Mouse (Mus musculus) naive thymus-derived CD4-positive, alpha-beta T cell, adult 5 months (primary cell): ENCODE measurements around the gene Mapkapk3. TPM values are rescaled to one million over a fixed set of nuclear protein-coding genes. Genes with fewer than 3 reads are reported as not detected.

Source experiments
- polyA plus RNA-seq: library from polyadenylated mRNA; unstranded; fragments of 100-300 nt; shearing (Covaris generic); gene quantifications from one replicate; pipeline ENCODE4 v1.2.1, GENCODE M21; 2017

Mapkapk3 gene
- 50.2 TPM for polyA plus RNA-seq

DNA sequence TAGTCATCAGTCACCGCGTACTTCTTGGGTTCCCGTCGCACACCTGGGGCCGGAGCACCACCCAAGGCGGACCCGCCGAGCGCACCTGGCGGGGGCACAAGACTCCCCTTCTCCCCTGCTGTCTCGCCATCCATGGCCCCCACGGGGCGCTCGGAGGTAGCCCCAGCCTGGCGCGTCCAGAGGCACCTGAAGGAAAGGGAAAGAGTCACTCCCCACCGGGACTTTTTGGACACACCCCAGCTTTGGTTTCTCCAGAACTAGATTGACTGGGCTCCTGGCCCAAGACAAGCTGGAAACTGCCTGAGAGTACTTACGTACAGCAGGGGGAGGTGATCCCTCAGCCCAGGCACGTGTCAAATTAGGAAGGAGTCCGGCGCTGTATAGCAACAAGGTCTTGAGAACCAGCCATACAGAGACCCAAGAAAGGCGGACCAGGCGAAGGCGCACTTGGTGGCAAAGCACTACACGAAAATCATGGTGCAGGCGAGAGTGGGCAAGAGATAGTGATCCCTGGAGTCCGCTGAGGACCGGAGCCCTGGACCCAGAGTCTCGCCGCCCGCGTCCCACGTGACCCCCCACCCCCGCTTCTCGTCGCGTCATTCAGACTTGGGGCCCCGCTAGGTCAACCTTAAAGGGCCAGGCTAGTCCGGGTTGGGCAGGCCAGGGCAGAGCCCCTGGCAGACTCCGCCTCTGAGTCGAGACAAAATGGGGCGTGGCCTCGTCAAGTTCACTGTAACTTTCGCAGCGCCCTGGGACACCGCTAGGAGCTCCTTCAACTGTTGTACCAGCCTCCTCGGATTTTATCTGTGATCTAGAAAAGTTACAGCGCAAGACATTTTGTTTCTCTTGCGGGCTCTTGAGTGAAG is at the start of gene Mapkapk3:
TSS of gene Mapkapk3 (minus strand) at position 667 of the 866 bp plus-strand sequence.

DNA sequence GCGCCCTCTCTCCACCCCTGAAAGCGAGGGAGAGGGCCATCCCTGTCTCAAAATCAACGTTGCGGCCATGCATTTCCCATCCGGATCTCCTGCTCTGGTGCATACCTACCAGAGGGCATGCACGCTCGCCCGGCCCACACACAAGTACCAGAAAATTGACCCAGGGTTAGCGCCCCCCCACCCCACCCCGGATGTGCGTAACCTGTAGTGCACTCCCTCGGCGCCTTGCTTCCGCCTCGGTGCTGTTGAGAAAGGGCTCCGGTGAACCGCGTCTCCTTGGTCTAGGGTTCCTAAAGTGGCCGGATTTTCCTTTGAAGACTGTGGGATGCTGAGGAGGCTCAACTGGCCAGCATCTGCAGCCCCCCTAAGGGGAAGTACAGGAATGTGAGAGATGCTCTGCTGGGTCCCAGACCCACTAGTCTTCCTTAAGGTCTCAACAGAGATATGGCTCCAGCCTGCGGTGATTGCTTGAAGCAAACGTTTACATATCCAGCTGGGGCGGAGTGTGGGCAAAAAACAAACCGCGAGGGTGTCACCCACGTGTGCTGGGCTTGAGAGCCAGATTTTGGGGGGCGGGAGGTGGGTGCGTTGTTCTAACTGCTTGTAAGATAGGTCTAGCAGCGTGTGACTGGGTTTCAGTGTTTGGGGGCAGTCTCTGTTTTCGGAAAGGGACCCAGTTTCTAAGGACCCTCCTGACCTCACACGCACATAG is 48.7 kb upstream of the Mapkapk3 start, which contains the start of gene Hemk1:
TSS of gene Hemk1 (minus strand) at position 179 of the 712 bp plus-strand sequence.

DNA sequence AAGGTAGTCTGAATTCAATTTTAAA is 6.2 kb upstream of the Mapkapk3 start, which contains the start of gene Cish:
TSS of gene Cish (plus strand) at position 11 of the 25 bp plus-strand sequence.

DNA sequence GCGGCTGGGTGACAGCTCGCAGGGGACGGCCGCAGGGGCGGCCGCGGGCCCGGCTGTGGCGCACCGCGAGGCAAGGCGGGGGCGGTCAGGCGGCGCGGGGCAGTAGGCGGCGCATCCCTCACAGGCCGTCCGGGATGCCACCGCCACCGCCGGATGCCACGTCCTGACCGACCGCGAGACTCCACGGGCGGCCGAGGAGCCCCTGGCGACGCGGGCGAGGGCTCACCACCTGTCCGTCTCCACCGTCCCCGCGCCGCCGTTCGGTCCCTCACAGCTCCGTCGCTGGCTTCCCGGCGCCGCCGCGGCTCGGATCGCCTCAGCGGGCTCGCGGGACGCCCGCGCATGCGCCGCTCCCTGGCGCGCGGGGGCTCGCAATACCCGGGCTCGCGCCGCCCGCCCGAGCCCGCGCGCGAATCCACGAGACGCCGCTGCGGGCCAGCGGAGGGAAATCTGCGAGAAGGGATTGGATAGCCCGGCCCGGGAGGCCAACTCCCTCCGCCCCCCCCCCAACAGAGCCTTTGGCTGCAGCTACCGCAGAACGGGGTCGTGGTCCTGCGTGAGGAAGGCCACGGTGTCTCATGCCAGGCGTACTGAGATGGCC is 58.0 kb downstream of the Mapkapk3 start, which contains the start of gene Dock3:
TSS of gene Dock3 (minus strand) at position 371 of the 601 bp plus-strand sequence.

Other genes with a start within 250 kb of the Mapkapk3 start
- gene Dock3, start 58.0 kb downstream of the Mapkapk3 start, polyA plus RNA-seq, result 0.09 TPM
- 18.2 TPM for gene Cish, start 6.1 kb upstream of the Mapkapk3 start, polyA plus RNA-seq
- gene Hemk1, start 48.5 kb upstream of the Mapkapk3 start, polyA plus RNA-seq, result 9.9 TPM
- 0.26 TPM for gene 6430571L13Rik, start 50.7 kb upstream of the Mapkapk3 start, polyA plus RNA-seq
- 1.7 TPM for gene Cacna2d2, start 109.7 kb upstream of the Mapkapk3 start, polyA plus RNA-seq
- 53.3 TPM for gene Tmem115, start 244.1 kb upstream of the Mapkapk3 start, polyA plus RNA-seq